Mouse (Mus musculus) bone marrow macrophage, adult 2 months (primary cell): ENCODE results near the gene Upk3b. TPM values are rescaled to one million over a fixed set of nuclear protein-coding genes. Genes with fewer than 3 reads are reported as not detected.
A peak's percentile ranks its signal among the peaks of the same experiment; 100 is the strongest.
"Not testable (repeated sequence)": the region's sequence is repeated elsewhere in the genome, so short reads cannot be mapped to it uniquely, and the experiment has no call there.

ENCODE experiments used
- H3K27ac ChIP-seq: 2 replicates; pipeline ENCODE4 v1.5.1; 2012; ENCODE audit warnings: low read depth, low read length; ENCODE audit not compliant: insufficient read depth
- H3K4me1 ChIP-seq: 2 replicates; pipeline ENCODE4 v1.6.1; 2012; ENCODE audit warnings: low read length; ENCODE audit not compliant: control insufficient read depth, insufficient read depth
- H3K4me3 ChIP-seq: 2 replicates; pipeline ENCODE4 v1.5.1; 2012; ENCODE audit warnings: mild to moderate bottlenecking, low read length, moderate library complexity; ENCODE audit not compliant: insufficient read depth
- CTCF ChIP-seq: IDR thresholded peaks from 2 replicates; pipeline ENCODE4 v1.5.1; 2012; ENCODE audit warnings: low read depth, mild to moderate bottlenecking, low read length, moderate library complexity
- POLR2A ChIP-seq: IDR thresholded peaks from 2 replicates; pipeline ENCODE4 v1.6.1; 2012; ENCODE audit warnings: mild to moderate bottlenecking, low read depth, low read length, borderline replicate concordance
- polyA plus RNA-seq: library from polyadenylated mRNA; stranded (reverse); fragments of >200 nt; gene quantifications from 2 replicates; pipeline ENCODE4 v1.2.4, GENCODE M21; 2012; ENCODE audit not compliant: missing spikeins, insufficient read depth, insufficient read length

Gene Upk3b
- polyA plus RNA-seq, 1 experiment, result not detected

DNA sequence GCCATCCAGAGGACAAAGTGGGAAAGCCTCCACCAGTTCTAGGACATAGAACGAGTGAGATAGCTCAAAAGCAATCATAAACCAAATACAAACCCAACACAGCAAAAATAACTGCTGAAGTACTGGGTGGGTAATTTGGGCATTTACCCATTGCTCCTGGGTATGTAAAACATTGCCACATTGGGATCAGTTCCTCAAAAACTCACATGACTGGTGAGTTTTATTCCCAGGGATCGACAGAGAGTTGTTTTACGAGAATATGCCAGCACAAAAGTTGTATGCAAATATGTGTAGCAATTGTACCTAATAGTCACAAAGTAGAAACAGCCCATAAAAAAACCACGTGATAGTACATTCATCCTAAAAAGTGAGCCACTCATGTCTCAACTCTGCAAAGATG is 3.4 kb upstream of the Upk3b start:
- TF ChIP-seq CTCF (no peak), POLR2A (no peak)
- peaks cover 30% of the 10 kb centered on the region for H3K4me1 ChIP-seq
- H3K27ac ChIP-seq, result peak overlapping the region; percentile 77
- H3K4me3 ChIP-seq, result no peak overlapping the region

DNA sequence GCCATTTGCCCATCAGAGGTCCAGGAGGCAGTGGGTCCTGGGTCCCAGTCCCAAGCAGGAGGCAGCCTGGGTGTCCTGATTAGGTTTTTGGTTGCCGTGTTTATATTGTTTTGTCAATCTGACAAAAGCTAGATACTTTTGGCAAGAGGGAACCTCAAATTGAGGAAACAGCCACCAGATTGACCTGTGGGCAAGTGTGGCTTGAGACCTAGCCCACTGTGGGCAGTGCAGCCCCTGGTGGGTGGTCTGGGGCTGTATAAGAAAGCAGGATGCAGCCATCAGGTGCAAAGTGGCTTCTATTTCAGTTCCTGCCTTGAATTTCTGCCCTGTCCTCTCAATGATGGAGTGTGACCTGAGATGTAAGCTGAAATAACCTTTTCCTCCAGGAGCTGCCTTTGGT is 3.0 kb upstream of the Upk3b start:
- no peak for TF ChIP-seq CTCF
- TF ChIP-seq POLR2A, result no peak
- H3K27ac ChIP-seq, result peak overlapping the region; percentile 77
- no peak overlapping the region for H3K4me3 ChIP-seq
- H3K4me1 ChIP-seq, result peaks cover 27% of the 10 kb centered on the region

DNA sequence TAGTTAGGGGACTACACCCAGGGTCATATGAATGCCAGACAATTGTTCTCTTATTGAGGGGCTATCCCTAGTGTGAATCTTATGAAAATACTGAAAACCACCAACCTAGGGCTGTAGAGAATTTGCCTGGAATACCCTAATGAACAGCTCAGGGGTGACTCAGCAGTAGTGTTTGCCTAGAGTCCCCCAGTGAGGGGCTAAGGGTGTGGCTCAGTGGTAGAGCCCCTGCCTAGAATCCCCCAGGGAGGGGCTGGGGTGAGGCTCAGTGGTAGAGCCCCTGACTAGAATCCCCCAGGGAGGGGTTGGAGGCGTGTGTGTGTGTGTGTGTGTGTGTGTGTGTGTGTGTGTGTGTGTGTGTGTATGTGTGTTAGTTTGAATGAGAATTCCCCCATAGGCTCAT is 1.6 kb upstream of the Upk3b start:
- TF ChIP-seq POLR2A, result no peak
- no peak for TF ChIP-seq CTCF
- H3K4me3 ChIP-seq, result no peak overlapping the region
- H3K27ac ChIP-seq, result no peak overlapping the region
- H3K4me1 ChIP-seq, result peaks cover 35% of the 10 kb centered on the region

DNA sequence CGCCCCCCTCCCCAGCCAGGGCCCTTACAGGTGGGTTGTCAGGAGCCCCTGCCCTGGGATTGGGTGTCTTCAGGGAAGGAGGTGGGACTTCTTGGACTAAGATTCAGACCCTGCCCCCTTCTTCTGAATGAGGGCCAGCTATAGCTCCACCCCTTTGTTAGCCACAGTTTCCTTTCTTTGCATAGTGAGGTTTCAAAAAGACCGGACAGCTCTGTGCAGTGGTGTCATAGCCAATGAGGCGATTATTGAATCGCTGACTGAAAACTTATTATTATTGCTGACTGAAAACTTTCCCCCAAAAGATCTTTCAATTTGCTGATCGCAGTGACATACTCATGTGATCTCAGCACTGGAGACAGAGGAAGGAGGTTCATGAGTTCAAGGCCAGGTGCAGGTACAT is 1.9 kb downstream of the Upk3b start:
- peaks cover 18% of the 10 kb centered on the region for H3K4me1 ChIP-seq
- H3K4me3 ChIP-seq, result no peak overlapping the region
- no peak overlapping the region for H3K27ac ChIP-seq
- TF ChIP-seq POLR2A (no peak), CTCF (no peak)

DNA sequence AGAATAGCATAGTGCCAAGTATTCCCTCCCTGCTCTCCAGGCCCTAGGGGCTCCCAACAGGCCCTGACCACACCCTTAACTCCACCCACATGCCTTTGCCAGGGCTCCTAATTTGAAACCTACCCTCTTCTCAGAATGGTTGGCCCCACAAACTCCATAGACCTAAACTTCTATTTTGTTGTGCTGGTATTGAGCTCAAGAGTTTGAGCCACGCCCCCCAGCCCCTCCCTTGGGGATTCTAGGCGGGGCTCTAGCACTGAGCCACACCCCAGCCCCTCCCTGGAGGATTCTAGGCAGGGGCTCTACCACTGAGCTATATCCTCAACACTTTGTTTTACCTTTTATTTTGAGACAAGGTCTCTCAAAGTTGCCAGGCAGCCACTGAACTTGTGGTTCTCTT is 3.0 kb downstream of the Upk3b start:
- no peak overlapping the region for H3K4me3 ChIP-seq
- TF ChIP-seq CTCF, result no peak
- TF ChIP-seq POLR2A, result no peak
- peaks cover 9% of the 10 kb centered on the region for H3K4me1 ChIP-seq
- H3K27ac ChIP-seq, result no peak overlapping the region

DNA sequence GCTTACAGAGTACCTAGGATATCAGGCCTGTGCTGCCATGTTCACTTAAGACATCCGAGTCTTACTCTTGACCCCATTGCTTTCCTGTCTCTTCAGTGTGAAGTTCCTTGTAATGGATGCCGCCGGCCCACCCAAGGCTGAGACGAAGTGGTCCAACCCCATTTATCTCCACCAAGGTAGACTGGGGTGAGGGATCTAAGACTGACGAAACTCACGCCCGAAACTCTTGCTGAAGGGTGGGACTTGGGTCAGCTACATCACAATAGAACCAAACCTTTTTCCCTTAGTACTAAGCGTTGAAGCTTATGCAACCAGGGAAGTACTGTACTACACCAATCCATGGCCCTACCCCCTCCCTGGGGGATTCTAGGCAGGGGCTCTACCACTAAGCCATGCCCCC is 3.4 kb downstream of the Upk3b start:
- Histone ChIP-seq H3K4me3 (no peak overlapping the region), H3K27ac (no peak overlapping the region), H3K4me1 (peaks cover 9% of the 10 kb centered on the region)
- TF ChIP-seq POLR2A (no peak), CTCF (no peak)

DNA sequence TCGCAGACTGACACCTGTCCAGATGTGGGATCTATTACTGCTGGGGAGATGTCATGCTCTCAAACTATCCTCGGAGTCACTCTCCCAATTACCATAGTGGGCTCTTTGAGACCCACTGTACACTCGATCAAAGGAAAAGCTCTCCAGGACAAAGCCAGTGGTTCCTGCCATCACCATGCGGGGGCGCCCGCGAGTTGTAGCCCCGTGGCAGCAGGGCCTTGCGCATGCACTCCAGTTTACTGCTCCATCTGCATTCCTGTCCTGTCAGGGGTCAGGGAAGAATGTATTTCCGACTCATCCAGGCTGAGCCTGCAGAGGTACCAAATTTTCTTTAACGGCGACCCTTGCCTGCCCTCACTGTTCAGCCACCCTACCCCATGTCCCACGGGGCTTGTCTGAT is 6.6 kb downstream of the Upk3b start:
- TF ChIP-seq CTCF, result peak; percentile 64
- TF ChIP-seq POLR2A, result no peak

DNA sequence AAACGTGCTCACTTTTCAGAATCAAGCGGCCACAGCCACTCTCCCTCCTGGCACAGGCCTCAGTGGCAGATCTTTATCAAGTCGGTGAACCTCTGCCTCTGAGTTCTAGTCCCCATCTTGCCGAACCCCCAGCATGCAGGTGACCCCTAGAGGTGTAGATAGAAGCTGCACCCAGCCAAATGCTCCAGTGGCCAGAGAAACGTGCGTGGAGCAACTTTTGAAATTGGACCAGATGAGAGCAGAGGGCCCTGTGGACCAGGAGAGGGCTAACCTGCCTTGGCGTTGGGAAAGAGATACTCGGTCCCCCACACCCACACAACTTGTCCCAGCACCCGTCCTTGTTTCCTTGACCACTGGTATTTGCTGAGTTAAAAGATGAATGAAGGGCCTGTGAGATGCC is 7.1 kb downstream of the Upk3b start:
- peaks cover 7% of the 10 kb centered on the region for H3K4me1 ChIP-seq
- H3K4me3 ChIP-seq, result no peak overlapping the region
- no peak for TF ChIP-seq POLR2A
- TF ChIP-seq CTCF, result 0 out of 2 replicates have a peak, but pooled peaks have one; percentile 5
- H3K27ac ChIP-seq, result no peak overlapping the region

More for the DNA sequence above, 6.6 kb downstream of the Upk3b start:
- Histone ChIP-seq H3K4me3 (no peak overlapping the region), H3K4me1 (peaks cover 9% of the 10 kb centered on the region), H3K27ac (no peak overlapping the region)

DNA sequence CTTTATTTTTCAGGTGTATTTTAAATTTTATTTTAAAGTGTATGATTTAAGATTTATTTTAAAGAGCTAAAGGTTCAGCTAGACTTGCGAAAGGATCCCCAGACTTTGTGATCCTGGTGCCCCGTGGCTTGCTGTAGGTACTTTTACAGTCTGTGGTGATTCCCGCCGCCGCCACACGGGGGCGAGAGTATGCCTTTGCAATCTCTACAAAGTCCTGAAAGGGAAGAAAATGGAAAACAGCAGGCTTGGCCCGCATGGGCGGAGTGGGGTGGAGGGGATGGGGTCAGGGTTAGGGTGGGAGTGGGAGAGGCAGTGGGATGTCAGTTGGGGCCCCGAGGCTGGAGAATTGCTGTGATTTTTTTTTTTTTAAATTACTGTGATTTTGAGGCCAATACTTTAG is 7.7 kb downstream of the Upk3b start:
- no peak overlapping the region for H3K27ac ChIP-seq
- TF ChIP-seq CTCF, result peak; percentile 69
- TF ChIP-seq POLR2A, result no peak
- H3K4me1 ChIP-seq, result peaks cover 2% of the 10 kb centered on the region; the same call in 1 of the 2 replicates
- H3K4me3 ChIP-seq, result no peak overlapping the region

DNA sequence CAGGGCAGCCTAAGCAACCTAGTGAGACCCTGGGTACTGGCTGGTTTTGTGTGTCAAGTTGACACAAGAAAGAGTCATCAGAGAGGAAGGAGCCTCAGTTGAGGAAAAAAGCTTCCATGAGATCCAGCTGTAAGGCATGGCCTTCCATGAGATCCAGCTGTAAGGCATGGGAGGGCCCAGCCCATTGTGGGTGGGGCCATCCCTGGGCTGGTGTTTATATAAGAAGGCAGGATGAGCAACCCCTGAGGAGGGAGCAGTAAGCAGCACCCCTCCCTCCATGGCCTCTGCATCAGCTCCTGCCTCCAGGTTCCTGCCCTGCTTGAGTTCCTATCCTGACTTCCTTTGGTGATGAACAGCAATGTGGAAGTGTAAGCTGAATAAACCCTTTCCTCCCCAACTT is 10.2 kb downstream of the Upk3b start:
- not testable (repeated sequence) for H3K27ac ChIP-seq, H3K4me1 ChIP-seq, H3K4me3 ChIP-seq

DNA sequence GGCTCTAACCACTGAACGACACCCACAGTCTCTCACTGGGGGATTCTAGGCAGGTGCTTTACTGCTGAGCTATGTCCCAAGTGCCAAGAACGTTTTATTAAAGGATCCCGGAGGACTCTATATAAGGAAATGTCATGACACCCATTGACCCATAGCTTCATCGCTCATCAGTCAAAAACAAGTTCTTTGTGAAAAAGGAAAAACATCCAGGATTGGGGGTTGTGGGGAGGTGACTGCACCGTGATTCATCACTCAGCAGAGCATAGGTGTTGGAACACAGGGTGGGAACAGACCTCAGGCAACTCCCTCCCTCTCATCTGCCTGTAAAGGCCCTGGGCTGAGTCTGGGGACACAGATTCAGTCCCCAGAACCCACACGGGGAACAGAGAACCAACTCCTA is 11.6 kb downstream of the Upk3b start:
- no peak overlapping the region for H3K27ac ChIP-seq
- no peak overlapping the region for H3K4me3 ChIP-seq
- H3K4me1 ChIP-seq, result no peaks in the 10 kb centered on the region
- TF ChIP-seq CTCF (no peak), POLR2A (no peak)
